Mouse (Mus musculus): ENCODE data around the gene Gfer. TPM values are rescaled to one million over a fixed set of nuclear protein-coding genes. Genes with fewer than 3 reads are reported as not detected.

Gfer gene
- polyA plus RNA-seq, 1 experiment from 2014 or later: 37.0 TPM

DNA sequence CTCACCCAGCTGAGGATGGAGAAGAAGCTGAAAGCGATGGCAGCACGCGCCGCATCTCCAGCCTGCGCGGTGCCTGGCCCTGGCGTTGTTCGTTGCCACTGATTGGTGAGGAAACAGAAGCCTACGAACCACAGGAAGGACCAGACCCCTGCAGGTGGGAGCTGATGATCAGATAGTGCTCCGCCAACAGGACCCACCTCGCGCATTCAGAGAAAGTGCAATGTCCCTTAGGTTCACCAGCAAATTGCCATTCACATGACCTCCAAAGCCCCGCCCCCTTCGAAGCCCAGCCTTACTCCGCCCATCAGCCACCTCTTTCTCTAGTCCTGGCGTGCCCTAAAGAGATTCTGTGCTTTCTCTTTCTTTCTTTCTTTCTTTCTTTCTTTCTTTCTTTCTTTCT, 9.4 kb downstream of the Gfer start:
- Histone ChIP-seq H3K4me2 (ENCODE audit: low read depth, low read length) (no peak overlapping the region), H3K9ac (replicated peaks; ENCODE audit: low read depth, low read length) (no peak overlapping the region), H3K36me3 (ENCODE audit: control insufficient read depth, insufficient read depth, low read length) (peaks cover under 1% of the 10 kb centered on the region; the same call in 1 of the 2 replicates), H3K27me3 (ENCODE audit: control insufficient read depth, insufficient read depth, low read length) (peaks cover 13% of the 10 kb centered on the region), H3K9me3 (ENCODE audit: control insufficient read depth, low read length) (no peaks in the 10 kb centered on the region), H3K4me1 (ENCODE audit: control insufficient read depth, insufficient read depth, low read length) (peaks cover 15% of the 10 kb centered on the region; the same call in 1 of the 2 replicates), H3K4me3 (ENCODE audit: low read depth, low read length) (no peak overlapping the region), H3K27ac (ENCODE audit: low read depth, low read length) (no peak overlapping the region)
- 34% methylated on average over 16 of the region's 16 CpGs for WGBS
- ATAC-seq (ENCODE audit: low read depth): no peak

GRCm38 (mm10) chr17:24677500-24678080, 18.4 kb downstream of the Gfer start:
- Histone ChIP-seq H3K27ac (ENCODE audit: low read depth, low read length) (no peak overlapping the region), H3K4me1 (ENCODE audit: control insufficient read depth, insufficient read depth, low read length) (no peaks in the 10 kb centered on the region)

DNA sequence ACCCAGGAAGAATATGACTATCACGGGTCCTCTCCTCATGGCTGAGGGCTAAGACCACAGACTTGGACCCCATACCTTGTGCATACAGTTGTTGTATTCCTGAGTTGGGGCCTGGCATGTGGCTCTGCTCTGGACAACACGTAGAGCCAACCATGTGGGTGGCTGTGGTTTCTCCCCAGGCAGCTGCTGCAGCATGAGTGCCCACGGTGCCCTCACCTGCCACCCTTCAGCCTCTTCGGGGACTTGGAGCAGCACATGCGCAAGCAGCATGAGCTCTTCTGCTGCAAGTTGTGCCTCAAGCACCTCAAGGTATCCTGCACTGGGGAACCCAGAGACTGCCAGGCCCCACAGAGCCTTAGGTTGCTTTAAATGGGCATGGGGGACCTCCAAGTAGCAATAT, 19.1 kb downstream of the Gfer start:
- WGBS: 92% methylated on average over 5 of the region's 5 CpGs
- peaks cover 4% of the 10 kb centered on the region; the same call in 1 of the 2 replicates for H3K4me1 ChIP-seq (ENCODE audit: control insufficient read depth, insufficient read depth, low read length)
- H3K4me3 ChIP-seq (ENCODE audit: low read depth, low read length): no peak overlapping the region
- H3K4me2 ChIP-seq (ENCODE audit: low read depth, low read length): no peak overlapping the region
- H3K27me3 ChIP-seq (ENCODE audit: control insufficient read depth, insufficient read depth, low read length): no peaks in the 10 kb centered on the region
- no peak overlapping the region for H3K9ac ChIP-seq (replicated peaks; ENCODE audit: low read depth, low read length)
- H3K36me3 ChIP-seq (ENCODE audit: control insufficient read depth, insufficient read depth, low read length): peaks cover 49% of the 10 kb centered on the region
- H3K9me3 ChIP-seq (ENCODE audit: control insufficient read depth, low read length): no peaks in the 10 kb centered on the region
- no peak overlapping the region for H3K27ac ChIP-seq (ENCODE audit: low read depth, low read length)
- ATAC-seq (ENCODE audit: low read depth): no peak

More at GRCm38 (mm10) chr17:24677500-24678080, 18.4 kb downstream of the Gfer start:
- no peak for ATAC-seq (ENCODE audit: low read depth)
- Histone ChIP-seq H3K36me3 (ENCODE audit: control insufficient read depth, insufficient read depth, low read length) (peaks cover 49% of the 10 kb centered on the region), H3K4me3 (ENCODE audit: low read depth, low read length) (no peak overlapping the region), H3K27me3 (ENCODE audit: control insufficient read depth, insufficient read depth, low read length) (no peaks in the 10 kb centered on the region), H3K9me3 (ENCODE audit: control insufficient read depth, low read length) (no peaks in the 10 kb centered on the region), H3K4me2 (ENCODE audit: low read depth, low read length) (no peak overlapping the region), H3K9ac (replicated peaks; ENCODE audit: low read depth, low read length) (no peak overlapping the region)
- WGBS: 91% methylated on average over 24 of the region's 24 CpGs

GRCm38 (mm10) chr17:24676187-24676586, 19.8 kb downstream of the Gfer start:
- Histone ChIP-seq H3K9ac (replicated peaks; ENCODE audit: low read depth, low read length) (no peak overlapping the region), H3K27me3 (ENCODE audit: control insufficient read depth, insufficient read depth, low read length) (no peaks in the 10 kb centered on the region), H3K4me3 (ENCODE audit: low read depth, low read length) (no peak overlapping the region), H3K9me3 (ENCODE audit: control insufficient read depth, low read length) (no peaks in the 10 kb centered on the region), H3K27ac (ENCODE audit: low read depth, low read length) (no peak overlapping the region), H3K4me2 (ENCODE audit: low read depth, low read length) (no peak overlapping the region), H3K36me3 (ENCODE audit: control insufficient read depth, insufficient read depth, low read length) (peaks cover 45% of the 10 kb centered on the region), H3K4me1 (ENCODE audit: control insufficient read depth, insufficient read depth, low read length) (peaks cover 11% of the 10 kb centered on the region)
- 49% methylated on average over 2 of the region's 2 CpGs for WGBS
- peak; percentile 19; the same call in 1 of the 2 replicates for ATAC-seq (ENCODE audit: low read depth)

DNA sequence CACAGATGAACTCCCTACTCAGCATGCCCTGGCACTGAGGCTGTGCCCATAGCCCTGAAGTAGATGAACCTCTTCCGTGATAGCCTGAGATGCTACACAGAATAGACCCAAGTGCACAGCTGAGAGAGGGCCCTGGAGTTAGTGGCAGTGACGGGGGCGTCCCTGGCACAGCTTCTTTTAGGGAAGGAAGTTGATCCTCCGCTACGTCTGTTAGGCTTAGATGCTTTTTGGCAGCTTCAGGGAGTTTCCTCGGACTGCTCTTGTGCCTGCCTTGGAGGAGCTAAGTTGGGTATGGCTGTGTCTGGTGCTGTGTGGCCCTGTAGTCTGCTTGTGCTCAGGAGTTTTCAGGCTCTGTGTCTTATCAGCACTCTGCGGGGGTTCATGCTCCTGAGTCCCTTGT, 21.7 kb downstream of the Gfer start:
- H3K9ac ChIP-seq (replicated peaks; ENCODE audit: low read depth, low read length): no peak overlapping the region
- no peak overlapping the region for H3K4me3 ChIP-seq (ENCODE audit: low read depth, low read length)
- no peak overlapping the region for H3K27ac ChIP-seq (ENCODE audit: low read depth, low read length)
- H3K4me2 ChIP-seq (ENCODE audit: low read depth, low read length): no peak overlapping the region
- no peaks in the 10 kb centered on the region for H3K27me3 ChIP-seq (ENCODE audit: control insufficient read depth, insufficient read depth, low read length)
- WGBS: 91% methylated on average over 7 of the region's 7 CpGs
- no peaks in the 10 kb centered on the region for H3K9me3 ChIP-seq (ENCODE audit: control insufficient read depth, low read length)
- H3K4me1 ChIP-seq (ENCODE audit: control insufficient read depth, insufficient read depth, low read length): peaks cover 22% of the 10 kb centered on the region
- no peak for ATAC-seq (ENCODE audit: low read depth)
- peaks cover 27% of the 10 kb centered on the region for H3K36me3 ChIP-seq (ENCODE audit: control insufficient read depth, insufficient read depth, low read length)

- no peak for ATAC-seq (ENCODE audit: low read depth)
- H3K4me1 ChIP-seq (ENCODE audit: control insufficient read depth, insufficient read depth, low read length): peaks cover 22% of the 10 kb centered on the region
- no peak overlapping the region for H3K4me3 ChIP-seq (ENCODE audit: low read depth, low read length)
- no peaks in the 10 kb centered on the region for H3K27me3 ChIP-seq (ENCODE audit: control insufficient read depth, insufficient read depth, low read length)
- no peaks in the 10 kb centered on the region for H3K9me3 ChIP-seq (ENCODE audit: control insufficient read depth, low read length)
- no peak overlapping the region; the same call in 1 of the 2 replicates for H3K4me2 ChIP-seq (ENCODE audit: low read depth, low read length)
- 0 out of 2 replicates have a peak overlapping the region, but pooled peaks have one; percentile 7 for H3K9ac ChIP-seq (replicated peaks; ENCODE audit: low read depth, low read length)
- H3K27ac ChIP-seq (ENCODE audit: low read depth, low read length): no peak overlapping the region
- H3K36me3 ChIP-seq (ENCODE audit: control insufficient read depth, insufficient read depth, low read length): peaks cover 9% of the 10 kb centered on the region
- WGBS: 38% methylated on average over 5 of the region's 5 CpGs
Measured at GRCm38 (mm10) chr17:24672141-24672540, 23.8 kb downstream of the Gfer start.

DNA sequence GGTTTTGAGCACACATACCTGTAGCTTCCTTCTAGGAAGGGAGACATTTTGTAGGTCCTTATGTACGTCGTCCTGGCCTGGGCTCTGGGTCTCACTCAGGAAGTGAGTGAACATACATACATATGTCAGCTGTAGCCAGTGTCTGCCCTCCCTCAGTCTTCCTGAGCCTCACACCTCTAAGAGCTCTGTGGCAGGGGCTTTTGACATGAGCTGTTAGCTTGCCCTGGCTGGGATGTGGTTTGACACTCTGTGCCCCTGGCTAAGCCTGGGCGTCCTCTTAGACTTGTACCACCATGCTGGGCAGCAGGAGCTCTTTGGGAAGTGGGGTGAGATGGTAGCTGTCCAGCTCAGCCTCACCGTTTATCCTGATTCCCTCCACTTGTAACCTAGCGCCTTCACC, 24.6 kb downstream of the Gfer start:
- Histone ChIP-seq H3K27me3 (ENCODE audit: control insufficient read depth, insufficient read depth, low read length) (no peaks in the 10 kb centered on the region), H3K4me2 (ENCODE audit: low read depth, low read length) (peak overlapping the region; percentile 67; the same call in 1 of the 2 replicates), H3K9me3 (ENCODE audit: control insufficient read depth, low read length) (no peaks in the 10 kb centered on the region), H3K4me1 (ENCODE audit: control insufficient read depth, insufficient read depth, low read length) (peaks cover 22% of the 10 kb centered on the region), H3K4me3 (ENCODE audit: low read depth, low read length) (no peak overlapping the region), H3K9ac (replicated peaks; ENCODE audit: low read depth, low read length) (0 out of 2 replicates have a peak overlapping the region, but pooled peaks have one; percentile 7), H3K36me3 (ENCODE audit: control insufficient read depth, insufficient read depth, low read length) (0 out of 2 replicates have a peak, but pooled peaks cover 1% of the 10 kb centered on the region), H3K27ac (ENCODE audit: low read depth, low read length) (no peak overlapping the region)
- ATAC-seq (ENCODE audit: low read depth): no peak
- WGBS: 83% methylated on average over 5 of the region's 5 CpGs

GRCm38 (mm10) chr17:24670246-24670844, 25.6 kb downstream of the Gfer start:
- H3K4me1 ChIP-seq (ENCODE audit: control insufficient read depth, insufficient read depth, low read length): peaks cover 22% of the 10 kb centered on the region
- peak overlapping the region; percentile 93 for H3K9ac ChIP-seq (replicated peaks; ENCODE audit: low read depth, low read length)
- 13% methylated on average over 8 of the region's 8 CpGs for WGBS
- H3K36me3 ChIP-seq (ENCODE audit: control insufficient read depth, insufficient read depth, low read length): no peaks in the 10 kb centered on the region
- no peaks in the 10 kb centered on the region for H3K27me3 ChIP-seq (ENCODE audit: control insufficient read depth, insufficient read depth, low read length)
- peak overlapping the region; percentile 92 for H3K4me3 ChIP-seq (ENCODE audit: low read depth, low read length)
- H3K27ac ChIP-seq (ENCODE audit: low read depth, low read length): peak overlapping the region; percentile 85
- no peak for ATAC-seq (ENCODE audit: low read depth)
- H3K9me3 ChIP-seq (ENCODE audit: control insufficient read depth, low read length): no peaks in the 10 kb centered on the region
- peak overlapping the region; percentile 67 for H3K4me2 ChIP-seq (ENCODE audit: low read depth, low read length)

- H3K9me3 ChIP-seq (ENCODE audit: control insufficient read depth, low read length): no peaks in the 10 kb centered on the region
- peak within 1 kb of the TSS; percentile 67 for H3K4me2 ChIP-seq (ENCODE audit: low read depth, low read length)
- WGBS: 1% methylated on average over 57 of the region's 80 CpGs
Measured at GRCm38 (mm10) chr17:24669545-24670245, 26.3 kb downstream of the Gfer start, which contains the start of gene Zfp598. TSS of gene Zfp598 (plus strand) at chr17:24669687.

More at GRCm38 (mm10) chr17:24669545-24670245, 26.3 kb downstream of the Gfer start, which contains the start of gene Zfp598:
- peak; percentile 99 for ATAC-seq (ENCODE audit: low read depth)
- peak within 1 kb of the TSS; percentile 93 for H3K9ac ChIP-seq (replicated peaks; ENCODE audit: low read depth, low read length)
- no peaks in the 10 kb centered on the region for H3K27me3 ChIP-seq (ENCODE audit: control insufficient read depth, insufficient read depth, low read length)
- peak within 1 kb of the TSS; percentile 92 for H3K4me3 ChIP-seq (ENCODE audit: low read depth, low read length)
- H3K27ac ChIP-seq (ENCODE audit: low read depth, low read length): peak within 1 kb of the TSS; percentile 85
- H3K36me3 ChIP-seq (ENCODE audit: control insufficient read depth, insufficient read depth, low read length): no peaks in the 10 kb centered on the region
- H3K4me1 ChIP-seq (ENCODE audit: control insufficient read depth, insufficient read depth, low read length): peaks cover 22% of the 10 kb centered on the region

Measured in neural tube, embryonic 14.5 days (tissue).